Mouse (Mus musculus): ENCODE data around the gene Cdc42ep4. TPM values are rescaled to one million over a fixed set of nuclear protein-coding genes. Genes with fewer than 3 reads are reported as not detected.

Gene Cdc42ep4
- polyA plus RNA-seq, 1 experiment from 2014 or later = 86.2 TPM

- Histone ChIP-seq H3K9ac (no peak overlapping the region), H3K9me3 (replicated peaks) (no peaks in the 10 kb centered on the region), H3K27me3 (no peaks in the 10 kb centered on the region), H3K27ac (replicated peaks) (no peak overlapping the region), H3K4me1 (peaks cover 34% of the 10 kb centered on the region), H3K4me2 (replicated peaks) (no peak overlapping the region), H3K4me3 (replicated peaks) (no peak overlapping the region), H3K36me3 (no peaks in the 10 kb centered on the region)
- no peak for ATAC-seq (ENCODE audit: insufficient number of reproducible peaks, low FRiP score, low TSS enrichment, low read depth)
- WGBS = 90% methylated on average over 5 of the region's 5 CpGs
Measured at GRCm38 (mm10) chr11:113758851-113759250, 7.2 kb upstream of the Cdc42ep4 start.

DNA sequence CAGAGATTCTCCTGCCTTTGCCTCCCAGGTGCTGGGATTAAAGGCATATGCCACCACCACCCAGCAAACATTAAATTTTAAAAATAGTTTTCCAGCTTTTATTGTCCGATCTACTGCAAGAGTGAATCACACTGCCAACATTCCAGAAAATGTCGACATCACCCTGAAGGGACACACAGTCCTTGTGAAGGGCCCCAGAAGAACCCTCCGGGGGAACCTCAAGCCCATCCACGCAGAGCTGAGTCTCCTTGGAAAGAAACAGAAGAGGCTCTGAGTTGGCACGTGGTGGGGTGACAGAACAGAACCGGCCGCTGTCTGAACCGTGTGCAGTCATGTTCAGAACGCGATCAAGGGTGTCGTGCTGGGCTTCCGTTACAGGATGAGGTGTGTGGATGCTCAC is 4.9 kb upstream of the Cdc42ep4 start:
- H3K4me1 ChIP-seq = peaks cover 35% of the 10 kb centered on the region
- no peaks in the 10 kb centered on the region for H3K36me3 ChIP-seq
- no peak overlapping the region for H3K27ac ChIP-seq (replicated peaks)
- WGBS = 78% methylated on average over 12 of the region's 12 CpGs
- H3K9me3 ChIP-seq (replicated peaks) = no peaks in the 10 kb centered on the region
- H3K4me3 ChIP-seq (replicated peaks) = no peak overlapping the region
- no peak overlapping the region for H3K9ac ChIP-seq
- H3K4me2 ChIP-seq (replicated peaks) = no peak overlapping the region
- H3K27me3 ChIP-seq = no peaks in the 10 kb centered on the region
- no peak for ATAC-seq (ENCODE audit: insufficient number of reproducible peaks, low FRiP score, low TSS enrichment, low read depth)

GRCm38 (mm10) chr11:113755878-113756277 is 4.2 kb upstream of the Cdc42ep4 start:
- no peak overlapping the region for H3K4me2 ChIP-seq (replicated peaks)
- no peaks in the 10 kb centered on the region for H3K36me3 ChIP-seq
- no peak for ATAC-seq (ENCODE audit: insufficient number of reproducible peaks, low FRiP score, low TSS enrichment, low read depth)
- peaks cover 35% of the 10 kb centered on the region for H3K4me1 ChIP-seq
- H3K4me3 ChIP-seq (replicated peaks) = no peak overlapping the region
- H3K27me3 ChIP-seq = no peaks in the 10 kb centered on the region
- no peak overlapping the region for H3K27ac ChIP-seq (replicated peaks)
- H3K9ac ChIP-seq = no peak overlapping the region
- 83% methylated on average over 14 of the region's 14 CpGs for WGBS
- no peaks in the 10 kb centered on the region for H3K9me3 ChIP-seq (replicated peaks)

DNA sequence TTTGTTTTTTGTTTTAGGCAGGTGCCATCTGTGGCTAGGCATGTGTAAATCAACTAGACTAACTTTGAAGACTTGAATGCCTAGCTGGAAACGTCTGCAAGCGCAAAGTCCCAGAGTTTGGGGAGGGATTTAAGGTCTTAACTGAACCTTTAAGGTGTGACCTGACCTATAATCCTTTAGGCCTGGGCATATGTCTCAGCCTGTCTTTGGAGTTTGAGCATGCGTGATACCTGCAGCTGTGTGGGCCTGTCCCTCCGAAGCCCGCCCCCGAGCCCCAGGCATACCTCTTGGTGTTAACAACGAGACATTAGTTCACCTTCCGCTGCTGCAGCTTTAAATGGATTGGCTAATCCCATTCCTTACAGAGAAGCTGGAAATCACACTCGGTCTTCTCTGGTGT is 3.2 kb upstream of the Cdc42ep4 start:
- H3K4me2 ChIP-seq (replicated peaks) = no peak overlapping the region
- peak overlapping the region; percentile 31; the same call in 1 of the 2 replicates for H3K27ac ChIP-seq (replicated peaks)
- no peak for ATAC-seq (ENCODE audit: insufficient number of reproducible peaks, low FRiP score, low TSS enrichment, low read depth)
- H3K9me3 ChIP-seq (replicated peaks) = no peaks in the 10 kb centered on the region
- no peaks in the 10 kb centered on the region for H3K36me3 ChIP-seq
- 46% methylated on average over 9 of the region's 9 CpGs for WGBS
- H3K9ac ChIP-seq = no peak overlapping the region
- no peaks in the 10 kb centered on the region for H3K27me3 ChIP-seq
- H3K4me1 ChIP-seq = peaks cover 31% of the 10 kb centered on the region
- H3K4me3 ChIP-seq (replicated peaks) = no peak overlapping the region

GRCm38 (mm10) chr11:113752685-113753430 is 1.2 kb upstream of the Cdc42ep4 start:
- H3K4me1 ChIP-seq = peaks cover 51% of the 10 kb centered on the region
- 0 out of 2 replicates have a peak, but pooled peaks cover 3% of the 10 kb centered on the region for H3K36me3 ChIP-seq
- no peaks in the 10 kb centered on the region for H3K9me3 ChIP-seq (replicated peaks)
- 92% methylated on average over 10 of the region's 10 CpGs for WGBS
- H3K27me3 ChIP-seq = no peaks in the 10 kb centered on the region
- H3K9ac ChIP-seq = no peak overlapping the region
- 0 out of 2 replicates have a peak overlapping the region, but pooled peaks have one; percentile 99 for H3K27ac ChIP-seq (replicated peaks)
- H3K4me2 ChIP-seq (replicated peaks) = no peak overlapping the region
- H3K4me3 ChIP-seq (replicated peaks) = no peak overlapping the region
- no peak for ATAC-seq (ENCODE audit: insufficient number of reproducible peaks, low FRiP score, low TSS enrichment, low read depth)

DNA sequence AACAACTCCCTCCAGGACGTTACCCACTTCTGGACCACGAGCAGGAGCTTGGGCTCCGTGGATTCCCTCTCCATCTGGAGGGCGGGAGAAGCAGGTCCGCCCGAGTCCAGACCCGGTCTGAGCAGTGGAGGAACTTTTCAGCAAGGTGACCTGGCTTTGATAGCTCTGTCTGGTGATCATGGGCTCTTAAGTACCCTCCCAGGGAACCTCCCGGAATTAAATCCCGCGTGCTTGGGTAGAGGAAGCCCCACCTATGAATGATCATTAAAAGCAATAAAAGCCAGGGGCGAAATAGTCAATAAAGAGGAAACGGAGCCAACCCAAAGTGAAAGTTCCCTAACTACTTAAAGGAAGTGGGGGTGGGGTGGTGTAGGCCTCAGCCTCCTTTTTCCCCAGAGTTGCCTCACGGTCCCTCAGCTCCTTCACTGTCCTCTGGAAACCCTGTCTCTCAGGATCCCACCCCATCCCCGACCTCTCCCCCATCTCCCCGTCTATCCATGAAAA is 529 bp upstream of the Cdc42ep4 start:
- 20% methylated on average over 15 of the region's 15 CpGs for WGBS

DNA sequence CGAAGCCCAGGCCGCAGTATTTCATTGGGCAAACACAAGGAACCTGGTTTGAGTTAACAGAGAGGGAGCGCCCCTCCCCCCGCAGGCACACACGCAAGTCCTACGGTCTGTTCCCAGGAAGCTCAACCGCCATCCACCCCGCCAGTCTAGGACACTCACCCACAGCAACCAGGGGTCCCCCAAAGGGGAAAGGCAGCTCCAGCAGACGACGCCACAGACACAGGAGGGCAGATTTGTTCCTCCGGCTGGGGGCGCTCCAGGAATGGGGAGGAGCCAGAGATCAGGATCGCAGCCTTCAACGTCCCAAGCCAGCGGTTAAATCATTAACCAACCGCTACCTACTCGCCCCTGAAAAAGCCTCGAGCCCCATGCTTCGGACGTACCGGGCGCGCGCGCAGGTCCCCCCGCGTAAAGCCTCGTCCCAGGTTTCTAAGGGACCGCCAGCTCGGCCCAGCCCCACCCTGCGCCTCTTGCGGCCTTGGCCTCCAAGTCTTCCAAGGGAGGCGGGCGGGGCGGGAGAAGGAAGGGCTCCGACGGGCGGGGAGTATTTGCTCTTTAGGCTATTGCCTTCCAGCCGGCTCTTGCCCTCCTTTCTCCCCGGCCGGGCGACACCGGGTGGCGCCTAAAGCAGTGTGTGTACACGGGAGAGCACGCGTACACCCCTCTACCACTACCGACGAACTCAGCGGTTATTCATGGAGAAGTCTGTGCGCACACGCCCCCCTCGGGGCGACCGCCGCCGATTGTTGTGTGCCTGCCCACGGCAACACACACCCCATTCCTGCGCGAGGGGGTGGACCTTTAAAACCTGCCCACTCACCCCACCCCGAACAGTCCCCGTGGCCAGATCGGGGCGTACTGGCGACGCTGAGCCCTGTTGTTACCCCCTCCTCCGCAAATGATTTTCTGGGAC is 854 bp downstream of the Cdc42ep4 start:
- Histone ChIP-seq H3K9me3 (replicated peaks) (no peaks in the 10 kb centered on the region), H3K27ac (replicated peaks) (peak overlapping the region; percentile 99), H3K9ac (peak overlapping the region; percentile 84), H3K36me3 (0 out of 2 replicates have a peak, but pooled peaks cover 3% of the 10 kb centered on the region), H3K27me3 (no peaks in the 10 kb centered on the region), H3K4me1 (peaks cover 66% of the 10 kb centered on the region), H3K4me3 (replicated peaks) (peak overlapping the region; percentile 84), H3K4me2 (replicated peaks) (peak overlapping the region; percentile 78)
- WGBS = under 1% methylated on average over 66 of the region's 67 CpGs
- ATAC-seq (ENCODE audit: insufficient number of reproducible peaks, low FRiP score, low TSS enrichment, low read depth) = peak; percentile 63

More for the DNA sequence above, 529 bp upstream of the Cdc42ep4 start:
- Histone ChIP-seq H3K27me3 (no peaks in the 10 kb centered on the region), H3K4me3 (replicated peaks) (peak overlapping the region; percentile 84), H3K4me1 (peaks cover 57% of the 10 kb centered on the region), H3K9ac (peak overlapping the region; percentile 35), H3K9me3 (replicated peaks) (no peaks in the 10 kb centered on the region), H3K36me3 (0 out of 2 replicates have a peak, but pooled peaks cover 3% of the 10 kb centered on the region), H3K4me2 (replicated peaks) (peak overlapping the region; percentile 78), H3K27ac (replicated peaks) (peak overlapping the region; percentile 99)
- no peak for ATAC-seq (ENCODE audit: insufficient number of reproducible peaks, low FRiP score, low TSS enrichment, low read depth)

- Histone ChIP-seq H3K27ac (replicated peaks) (peak overlapping the region; percentile 99), H3K36me3 (0 out of 2 replicates have a peak, but pooled peaks cover 3% of the 10 kb centered on the region), H3K9me3 (replicated peaks) (no peaks in the 10 kb centered on the region), H3K27me3 (no peaks in the 10 kb centered on the region), H3K4me2 (replicated peaks) (peak overlapping the region; percentile 78), H3K4me1 (peaks cover 56% of the 10 kb centered on the region), H3K9ac (peak overlapping the region; percentile 84), H3K4me3 (replicated peaks) (peak overlapping the region; percentile 84)
- no peak; the same call in 1 of the 2 replicates for ATAC-seq (ENCODE audit: insufficient number of reproducible peaks, low FRiP score, low TSS enrichment, low read depth)
- WGBS = 5% methylated on average over 9 of the region's 9 CpGs
Measured at GRCm38 (mm10) chr11:113749749-113750351, 1.8 kb downstream of the Cdc42ep4 start.

- Histone ChIP-seq H3K9ac (peak overlapping the region; percentile 84; the same call in 1 of the 2 replicates), H3K27me3 (no peaks in the 10 kb centered on the region)
- WGBS = 7% methylated on average over 21 of the region's 21 CpGs
Measured at GRCm38 (mm10) chr11:113748797-113749521, 2.7 kb downstream of the Cdc42ep4 start.

DNA sequence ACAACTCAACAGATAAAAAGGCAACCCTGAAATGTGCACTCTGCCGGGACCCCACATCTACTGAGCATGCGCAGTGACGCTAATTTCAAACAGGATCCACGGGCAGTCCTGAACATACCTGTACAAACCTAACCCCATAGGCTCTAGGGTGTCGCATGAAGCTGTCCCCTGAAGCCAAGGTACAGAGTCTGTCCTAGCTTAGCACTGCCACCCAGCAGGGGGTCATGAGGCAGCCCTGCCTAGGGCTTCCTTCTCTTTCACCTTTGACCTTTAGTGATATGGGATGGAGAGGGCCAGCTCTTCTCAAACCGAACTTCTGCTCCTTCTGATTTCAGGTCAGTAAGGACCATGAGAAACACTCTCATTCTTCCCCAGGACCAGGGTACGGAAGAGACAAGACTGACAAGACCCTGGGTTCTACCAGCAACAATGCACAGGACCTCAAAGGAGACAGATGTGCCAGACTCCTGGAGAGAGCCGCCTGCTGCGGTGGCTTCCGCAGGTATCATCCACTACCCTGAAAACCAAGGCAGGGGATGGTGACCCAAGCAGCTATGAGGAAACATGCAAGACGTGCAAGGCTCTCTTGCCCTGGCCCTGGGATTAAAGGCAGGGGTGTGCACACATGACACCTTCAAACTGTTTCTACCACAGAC is 3.8 kb downstream of the Cdc42ep4 start:
- H3K4me2 ChIP-seq (replicated peaks) = peak overlapping the region; percentile 78
- WGBS = 70% methylated on average over 11 of the region's 11 CpGs
- peaks cover 16% of the 10 kb centered on the region for H3K36me3 ChIP-seq
- no peak overlapping the region for H3K9ac ChIP-seq
- peak overlapping the region; percentile 84 for H3K4me3 ChIP-seq (replicated peaks)
- H3K4me1 ChIP-seq = peaks cover 45% of the 10 kb centered on the region
- H3K27ac ChIP-seq (replicated peaks) = peak overlapping the region; percentile 29; the same call in 1 of the 2 replicates
- H3K9me3 ChIP-seq (replicated peaks) = no peaks in the 10 kb centered on the region
- ATAC-seq (ENCODE audit: insufficient number of reproducible peaks, low FRiP score, low TSS enrichment, low read depth) = no peak
- H3K27me3 ChIP-seq = no peaks in the 10 kb centered on the region

More at GRCm38 (mm10) chr11:113748797-113749521, 2.7 kb downstream of the Cdc42ep4 start:
- Histone ChIP-seq H3K4me2 (replicated peaks) (peak overlapping the region; percentile 78), H3K9me3 (replicated peaks) (no peaks in the 10 kb centered on the region), H3K4me1 (peaks cover 47% of the 10 kb centered on the region), H3K4me3 (replicated peaks) (peak overlapping the region; percentile 84), H3K36me3 (0 out of 2 replicates have a peak, but pooled peaks cover 6% of the 10 kb centered on the region), H3K27ac (replicated peaks) (peak overlapping the region; percentile 99)
- ATAC-seq (ENCODE audit: insufficient number of reproducible peaks, low FRiP score, low TSS enrichment, low read depth) = no peak
